In genomic region chr19:10581984-10582383, GRCm38 (mm10) we compare ENCODE assay signal across 23 mouse cellular contexts. TPM values are rescaled to one million over a fixed set of nuclear protein-coding genes. Genes with fewer than 3 reads are reported as not detected.
DNase-seq lines count a peak whose midpoint lies in the region; ATAC-seq lines count a peak whose summit lies in the region.
"Had no signal": no experiment of that assay in that cellular context is flagged by ENCODE, and none has a peak within 500 bp of the region (broad histone marks: within the 10 kb centered on the region; RNA-seq: fewer than 3 reads in every experiment).

No protein-coding gene starts in this region.

- ATAC-seq in forebrain, embryonic 11.5 days (replicated peaks; ENCODE audit: low FRiP score) = no peak
- no peak for ATAC-seq in forebrain, embryonic 15.5 days (replicated peaks)
- ATAC-seq in megakaryocyte, adult 5-6 weeks (ENCODE audit: poor library complexity, severe bottlenecking) = 0 out of 2 replicates have a peak, but pooled peaks have one; percentile 17
- ATAC-seq: midbrain, embryonic 15.5 days; Patski had no signal

- H3K9ac ChIP-seq in forebrain, embryonic 11.5 days (ENCODE audit: low read length) = no peak overlapping the region
- H3K9ac ChIP-seq in forebrain, embryonic 15.5 days (replicated peaks) = no peak overlapping the region
- H3K9ac ChIP-seq: embryonic facial prominence, embryonic 12.5 days; forebrain, embryonic 12.5 days; hindbrain, embryonic 13.5 days; midbrain, embryonic 15.5 days; neural tube, embryonic 12.5 days had no signal

- H3K4me1 ChIP-seq in forebrain, embryonic 11.5 days (replicated peaks; ENCODE audit: control insufficient read depth, insufficient read depth, low read length) = peaks cover 3% of the 10 kb centered on the region; the same call in 1 of the 2 replicates
- peaks cover 14% of the 10 kb centered on the region for H3K4me1 ChIP-seq in forebrain, embryonic 15.5 days

- H3K4me3 ChIP-seq in forebrain, embryonic 11.5 days (ENCODE audit: low read depth, low read length) = no peak overlapping the region
- no peak overlapping the region for H3K4me3 ChIP-seq in forebrain, embryonic 15.5 days
- H3K4me3 ChIP-seq: embryonic facial prominence, embryonic 12.5 days; forebrain, embryonic 12.5 days; hindbrain, embryonic 13.5 days; left cerebral cortex, adult 2 months; midbrain, embryonic 15.5 days; neural tube, embryonic 12.5 days had no signal

- H3K9me3 ChIP-seq in forebrain, embryonic 11.5 days (ENCODE audit: control insufficient read depth, low read length) = no peaks in the 10 kb centered on the region
- no peaks in the 10 kb centered on the region for H3K9me3 ChIP-seq in forebrain, embryonic 15.5 days
- H3K9me3 ChIP-seq: embryonic facial prominence, embryonic 12.5 days; forebrain, embryonic 12.5 days; G1E; hindbrain, embryonic 13.5 days; midbrain, embryonic 15.5 days; neural tube, embryonic 12.5 days had no signal

- H3K36me3 ChIP-seq in forebrain, embryonic 11.5 days (ENCODE audit: control insufficient read depth, insufficient read depth, low read length) = no peaks in the 10 kb centered on the region
- H3K36me3 ChIP-seq in forebrain, embryonic 15.5 days = no peaks in the 10 kb centered on the region
- H3K36me3 ChIP-seq: midbrain, embryonic 15.5 days had no signal

- WGBS in forebrain, embryonic 11.5 days = 89% methylated on average over 6 of the region's 6 CpGs
- WGBS in forebrain, embryonic 15.5 days = 84% methylated on average over 6 of the region's 6 CpGs

- no peak overlapping the region for H3K4me2 ChIP-seq in forebrain, embryonic 11.5 days (ENCODE audit: low read depth, low read length, severe bottlenecking)
- H3K4me2 ChIP-seq in forebrain, embryonic 15.5 days (replicated peaks) = no peak overlapping the region
- H3K4me2 ChIP-seq: embryonic facial prominence, embryonic 12.5 days; forebrain, embryonic 12.5 days; hindbrain, embryonic 13.5 days; midbrain, embryonic 15.5 days; neural tube, embryonic 12.5 days had no signal

- peak; percentile 30 for DNase-seq in forebrain, embryonic 11.5 days (ENCODE audit: low spot score)
- DNase-seq in A20 (ENCODE audit: low read depth, low spot score) = peak; percentile 91
- DNase-seq in spleen, postnatal 36 days (ENCODE audit: low spot score in 2 of 2) = peak; percentile 86 to 87
- no peak for DNase-seq in urinary bladder, postnatal 25 days (ENCODE audit: low spot score)
- DNase-seq in lung, adult 18-20 months = no peak
- DNase-seq: adrenal gland, adult 2 months; cerebellum, adult 11-12 months; cerebellum, postnatal 10 days; gastrocnemius, postnatal 36 days; kidney, adult 18-20 months; lung, adult 2 months; retina, postnatal 1 day had no signal

- H3K27me3 ChIP-seq in forebrain, embryonic 11.5 days (ENCODE audit: control insufficient read depth, insufficient read depth, low read length) = no peaks in the 10 kb centered on the region
- no peaks in the 10 kb centered on the region for H3K27me3 ChIP-seq in forebrain, embryonic 15.5 days
- H3K27me3 ChIP-seq: embryonic facial prominence, embryonic 12.5 days; forebrain, embryonic 12.5 days; hindbrain, embryonic 13.5 days; midbrain, embryonic 15.5 days; neural tube, embryonic 12.5 days; Patski had no signal

- H3K27ac ChIP-seq in forebrain, embryonic 11.5 days (ENCODE audit: low read depth, low read length) = no peak overlapping the region
- no peak overlapping the region for H3K27ac ChIP-seq in forebrain, embryonic 15.5 days (replicated peaks)
- H3K27ac ChIP-seq: embryonic facial prominence, embryonic 12.5 days; forebrain, embryonic 12.5 days; hindbrain, embryonic 13.5 days; kidney, postnatal 0 days; left cerebral cortex, adult 2 months; midbrain, embryonic 15.5 days; neural tube, embryonic 12.5 days had no signal

RNA-seq across cellular contexts. Expression of gene Tmem138, which starts 4.8 kb away (rescaled TPM):
- polyA plus RNA-seq in forebrain, embryonic 11.5 days (2014; fragmentation: Nextera tagmentation; extraction: Ambion mirVana) = 60.2 and 65.8 TPM in 2 replicates
- polyA plus RNA-seq in forebrain, embryonic 15.5 days (2015; fragmentation: Nextera tagmentation; extraction: Ambion mirVana) = 39.0 and 40.5 TPM in 2 replicates
- total RNA-seq in megakaryocyte, adult 5-6 weeks (2015) = 14.1 and 16.7 TPM in 2 replicates
- 2.1 and 4.0 TPM in 2 replicates for total RNA-seq in megakaryocyte, adult 5-6 weeks (2017)

RNA-seq across cellular contexts. Expression of gene Cyb561a3, which starts 5.0 kb away (rescaled TPM):
- 16.6 and 18.3 TPM in 2 replicates for polyA plus RNA-seq in forebrain, embryonic 11.5 days (2014; fragmentation: Nextera tagmentation; extraction: Ambion mirVana)
- polyA plus RNA-seq in forebrain, embryonic 15.5 days (2015; fragmentation: Nextera tagmentation; extraction: Ambion mirVana) = 18.8 and 21.3 TPM in 2 replicates
- 37.2 and 38.8 TPM in 2 replicates for total RNA-seq in megakaryocyte, adult 5-6 weeks (2015)
- 36.1 and 38.3 TPM in 2 replicates for total RNA-seq in megakaryocyte, adult 5-6 weeks (2017)

RNA-seq across cellular contexts. Expression of gene Ddb1, which starts 23.1 kb away (rescaled TPM):
- 392 and 442 TPM in 2 replicates for polyA plus RNA-seq in forebrain, embryonic 11.5 days (2014; fragmentation: Nextera tagmentation; extraction: Ambion mirVana)
- polyA plus RNA-seq in forebrain, embryonic 15.5 days (2015; fragmentation: Nextera tagmentation; extraction: Ambion mirVana) = 264 and 270 TPM in 2 replicates
- 45.1 and 49.1 TPM in 2 replicates for total RNA-seq in megakaryocyte, adult 5-6 weeks (2015)
- 156 and 175 TPM in 2 replicates for total RNA-seq in megakaryocyte, adult 5-6 weeks (2017)

RNA-seq across cellular contexts. Expression of gene Tkfc, which starts 23.5 kb away (rescaled TPM):
- 26.1 and 29.7 TPM in 2 replicates for polyA plus RNA-seq in forebrain, embryonic 11.5 days (2014; fragmentation: Nextera tagmentation; extraction: Ambion mirVana)
- 23.8 and 24.0 TPM in 2 replicates for polyA plus RNA-seq in forebrain, embryonic 15.5 days (2015; fragmentation: Nextera tagmentation; extraction: Ambion mirVana)
- 4.8 and 5.6 TPM in 2 replicates for total RNA-seq in megakaryocyte, adult 5-6 weeks (2015)
- 2.2 and 3.7 TPM in 2 replicates for total RNA-seq in megakaryocyte, adult 5-6 weeks (2017)

RNA-seq across cellular contexts. Expression of gene Tmem216, which starts 25.9 kb away (rescaled TPM):
- 61.3 and 61.4 TPM in 2 replicates for polyA plus RNA-seq in forebrain, embryonic 11.5 days (2014; fragmentation: Nextera tagmentation; extraction: Ambion mirVana)
- polyA plus RNA-seq in forebrain, embryonic 15.5 days (2015; fragmentation: Nextera tagmentation; extraction: Ambion mirVana) = 43.3 and 47.8 TPM in 2 replicates
- 19.1 and 27.3 TPM in 2 replicates for total RNA-seq in megakaryocyte, adult 5-6 weeks (2015)
- 16.5 and 18.7 TPM in 2 replicates for total RNA-seq in megakaryocyte, adult 5-6 weeks (2017)

Comparison
In these comparisons a context has a peak if more than half of its experiments do, and no peak if none do; other contexts are left out.
1. DNase-seq: peak in forebrain, embryonic 11.5 days (single experiment), A20 (single experiment) and spleen, postnatal 36 days (2 of 2); none in urinary bladder, postnatal 25 days (single experiment) and lung, adult 18-20 months (0 of 2).